Mouse (Mus musculus) inflammation-experienced regulatory T-cells, adult 6 months (primary cell): ENCODE measurements around the gene Aspn. TPM values are rescaled to one million over a fixed set of nuclear protein-coding genes. Genes with fewer than 3 reads are reported as not detected.

Source experiments
- ATAC-seq: one replicate; pipeline ENCODE4 v1.8.0; 2017
- polyA plus RNA-seq, 3 experiments: library from polyadenylated mRNA; unstranded; fragments of 100-300 nt; shearing (Covaris generic); gene quantifications; one replicate each; pipeline ENCODE4 v1.2.1; 2017

Gene Aspn
- polyA plus RNA-seq, result under 1 TPM in 1 of 3 experiments, not detected in 2; 0.25 TPM

- no peak for ATAC-seq
These were observed at the start of gene Aspn for GRCm38 (mm10) chr13:49544279-49544678. TSS of gene Aspn (plus strand) at chr13:49544443.

DNA sequence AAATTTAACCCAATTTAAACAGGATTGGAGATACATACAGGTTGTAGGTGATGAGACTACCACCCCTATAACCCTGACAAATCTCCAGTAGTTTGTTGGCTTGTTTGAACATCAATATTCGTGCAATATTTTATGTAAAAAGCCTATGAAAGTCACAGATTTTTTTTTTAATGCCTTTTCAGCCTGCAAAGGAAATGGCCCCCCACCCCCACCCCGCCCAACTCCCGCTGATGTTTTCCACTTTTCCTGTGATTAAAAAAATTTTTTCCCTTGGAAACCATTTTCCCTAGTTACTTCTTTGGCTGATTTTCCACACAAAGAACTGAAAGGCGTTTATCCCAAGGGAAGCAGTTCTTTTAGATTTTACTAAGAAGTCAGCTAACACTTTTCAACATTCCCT lies 39.7 kb upstream of the Aspn start, which contains the start of gene Ecm2:
Gene Ecm2 (plus strand): TSS at position 301 of the 400 bp plus-strand sequence.
- ATAC-seq, result no peak

GRCm38 (mm10) chr13:49505776-49506175 lies 38.5 kb upstream of the Aspn start:
- no peak for ATAC-seq

DNA sequence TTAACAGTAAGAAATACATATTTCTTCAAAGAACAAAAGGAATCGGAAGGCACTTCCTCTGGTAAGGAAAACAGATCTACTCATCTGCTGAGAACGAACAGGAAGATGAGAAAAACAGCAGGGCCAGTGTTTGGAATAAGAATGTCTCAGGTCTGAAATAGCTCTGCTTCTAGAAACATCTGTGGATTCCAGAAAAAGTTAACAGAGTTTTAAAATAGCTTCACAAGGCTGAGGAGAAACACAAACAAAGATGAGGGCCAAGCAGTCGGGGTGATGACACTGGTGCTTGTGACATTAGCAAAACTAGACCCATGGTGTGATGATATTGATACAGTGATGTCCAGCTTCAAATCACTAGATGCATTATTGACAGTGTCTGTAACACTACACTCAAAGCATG lies 37.1 kb upstream of the Aspn start:
- ATAC-seq, result no peak

GRCm38 (mm10) chr13:49518761-49519160 lies 25.5 kb upstream of the Aspn start:
- ATAC-seq, result no peak

DNA sequence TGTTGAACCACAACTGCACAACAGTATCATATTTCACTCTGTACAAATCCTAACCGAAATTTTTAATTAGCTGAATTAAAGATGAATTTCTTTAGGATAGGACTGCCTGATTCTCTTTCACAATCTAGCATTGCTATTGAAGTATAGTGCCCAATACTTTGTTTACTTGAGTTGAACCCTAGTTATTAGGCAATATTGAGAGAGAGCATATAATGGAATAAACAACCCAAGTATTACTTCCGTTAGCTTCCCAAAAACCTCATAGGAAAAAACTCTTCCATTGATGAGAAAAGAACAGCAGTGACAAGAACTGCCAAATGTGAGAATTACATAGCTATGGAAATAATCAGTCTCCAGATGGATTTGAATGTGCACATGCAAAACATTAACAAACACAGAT lies 18.0 kb upstream of the Aspn start:
- ATAC-seq, result no peak

GRCm38 (mm10) chr13:49530636-49531035 lies 13.6 kb upstream of the Aspn start:
- ATAC-seq, result no peak

DNA sequence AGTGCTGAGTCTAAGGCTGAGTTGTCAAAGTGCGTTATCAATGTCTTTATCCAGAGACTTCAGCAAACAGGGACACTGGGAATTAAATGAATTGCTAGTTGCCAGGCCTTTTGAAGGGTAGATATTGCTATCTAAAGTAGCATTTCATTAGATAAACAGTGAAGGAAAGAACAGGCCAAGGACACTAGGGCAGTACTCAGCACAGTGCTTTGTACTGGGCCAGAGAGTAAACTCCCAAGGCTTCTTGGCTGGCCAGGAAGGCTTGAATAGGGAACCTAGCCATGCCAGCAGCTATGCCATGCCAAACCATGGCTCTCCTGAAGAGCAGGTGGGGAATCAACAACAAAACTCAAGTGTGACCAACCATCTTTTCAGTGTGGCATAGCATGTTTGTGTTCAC lies 7.3 kb upstream of the Aspn start:
- no peak for ATAC-seq

- no peak for ATAC-seq
These were observed 5.5 kb upstream of the Aspn start for GRCm38 (mm10) chr13:49538693-49539092.

GRCm38 (mm10) chr13:49545646-49546045 lies 1.4 kb downstream of the Aspn start:
- no peak for ATAC-seq

GRCm38 (mm10) chr13:49546517-49546916 lies 2.3 kb downstream of the Aspn start:
- ATAC-seq, result no peak

- no peak for ATAC-seq
These were observed 3.4 kb downstream of the Aspn start for GRCm38 (mm10) chr13:49547563-49548150.

- no peak for ATAC-seq
These were observed 5.4 kb downstream of the Aspn start for GRCm38 (mm10) chr13:49549616-49550015.

GRCm38 (mm10) chr13:49554519-49554918 lies 10.3 kb downstream of the Aspn start:
- ATAC-seq, result no peak

DNA sequence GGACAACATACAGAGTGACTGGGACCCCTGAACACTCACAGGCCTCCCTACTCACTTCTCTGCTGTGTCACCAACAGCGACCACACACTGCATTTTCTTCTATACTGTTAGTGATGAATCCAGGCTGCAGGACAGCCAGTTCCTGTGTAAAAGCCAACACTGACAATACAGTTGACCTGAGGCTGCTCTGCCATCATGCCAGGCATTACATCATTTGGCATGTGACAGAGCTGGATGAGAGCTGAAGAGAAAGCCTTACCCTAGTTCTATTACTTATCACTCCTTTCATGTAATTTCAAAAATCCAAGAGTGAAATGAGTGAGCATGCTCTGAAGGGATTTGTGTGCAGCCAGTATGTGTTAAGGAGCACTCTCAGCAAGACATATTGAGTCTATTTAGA lies 12.0 kb downstream of the Aspn start:
- no peak for ATAC-seq

GRCm38 (mm10) chr13:49556924-49557323 lies 12.7 kb downstream of the Aspn start:
- ATAC-seq, result peak; percentile 75

- ATAC-seq, result no peak
These were observed 14.9 kb downstream of the Aspn start for GRCm38 (mm10) chr13:49559185-49559584.

DNA sequence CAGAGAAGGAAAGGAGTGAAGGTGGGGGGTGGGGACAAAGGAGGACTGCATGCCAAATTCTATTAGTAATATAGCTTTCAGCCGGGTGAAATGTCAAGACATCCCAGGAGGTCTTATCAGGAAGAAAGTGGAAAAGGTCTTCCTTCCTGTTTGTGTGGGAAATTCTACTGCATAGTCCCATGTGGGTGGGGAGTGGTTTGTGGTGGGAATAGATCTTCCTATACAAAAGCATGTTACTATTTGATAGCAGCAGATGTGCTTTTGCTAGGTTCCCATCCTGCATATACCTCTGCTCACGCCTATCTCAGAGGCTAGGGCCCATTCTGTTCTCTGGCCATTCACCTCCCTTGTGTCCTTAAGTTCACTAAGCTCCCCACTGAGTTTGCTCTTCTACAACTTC lies 16.6 kb downstream of the Aspn start:
- no peak for ATAC-seq

- ATAC-seq, result no peak
These were observed 20.1 kb downstream of the Aspn start for GRCm38 (mm10) chr13:49564347-49564746.

DNA sequence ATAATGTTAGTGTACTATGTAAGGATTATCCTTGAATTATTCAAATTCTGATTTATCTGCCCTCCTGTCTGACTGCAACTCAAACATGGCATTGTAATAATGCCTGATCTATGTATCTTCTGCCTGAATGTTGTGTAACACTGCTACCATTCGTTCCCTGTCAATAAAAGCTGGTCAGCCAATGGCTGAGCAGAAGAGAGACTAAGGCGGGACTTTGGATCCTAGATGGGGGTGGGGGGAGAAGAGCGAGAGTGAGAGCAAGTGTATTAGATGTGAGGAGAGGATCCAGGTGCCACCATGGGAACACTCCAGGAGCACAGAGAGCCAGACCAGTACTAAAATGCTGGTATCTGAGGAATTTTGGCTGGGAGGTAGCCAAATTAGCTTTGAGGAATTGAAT lies 26.1 kb downstream of the Aspn start:
- no peak for ATAC-seq

GRCm38 (mm10) chr13:49571418-49571817 lies 27.2 kb downstream of the Aspn start:
- no peak for ATAC-seq

- no peak for ATAC-seq
These were observed 37.6 kb downstream of the Aspn start, which contains the start of gene Omd for GRCm38 (mm10) chr13:49581541-49582530. TSS of gene Omd (plus strand) at chr13:49582462.

DNA sequence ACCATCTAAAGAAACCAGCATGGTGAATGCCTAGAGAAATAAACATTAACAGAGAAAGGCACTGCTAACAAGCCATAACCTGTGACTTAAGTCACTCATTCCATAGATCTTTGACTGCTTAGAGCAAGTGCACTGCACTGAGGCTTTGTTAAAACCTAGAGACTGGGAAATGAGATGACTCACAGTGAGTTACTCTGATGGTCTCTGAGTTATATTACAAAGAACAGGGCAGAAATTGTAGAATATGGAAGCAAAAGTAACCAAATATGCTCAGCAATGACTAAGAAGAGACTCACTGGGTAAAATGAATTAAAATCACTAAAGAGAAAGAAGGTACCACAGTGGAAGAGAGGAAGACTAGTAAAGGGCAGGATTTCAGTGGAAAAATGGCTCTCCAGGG lies 39.6 kb downstream of the Aspn start:
- ATAC-seq, result no peak
